Mouse (Mus musculus): ENCODE data around the gene Vwa5b1.

Vwa5b1 gene

DNA sequence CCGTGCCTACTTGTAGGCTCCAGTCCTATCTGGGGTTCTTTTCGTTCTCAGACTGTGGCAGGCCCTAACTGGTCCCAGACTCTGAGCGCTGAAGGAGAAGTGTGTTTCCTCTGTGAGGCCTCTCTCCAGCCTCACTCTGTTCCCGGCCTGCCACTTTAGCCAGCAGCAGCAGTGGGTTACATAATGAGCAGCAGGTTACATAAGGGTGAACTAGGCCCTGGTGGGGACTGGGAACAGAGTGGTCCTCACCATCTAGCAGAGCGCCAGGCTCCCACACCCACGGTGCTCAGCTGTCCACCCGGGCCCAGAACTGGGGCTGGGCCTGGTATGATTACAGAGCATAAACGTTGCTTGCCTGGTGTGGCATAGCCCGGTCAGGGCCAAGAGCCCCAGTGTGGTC is 110.9 kb downstream of the Vwa5b1 start:
- DNase-seq = no peak

DNA sequence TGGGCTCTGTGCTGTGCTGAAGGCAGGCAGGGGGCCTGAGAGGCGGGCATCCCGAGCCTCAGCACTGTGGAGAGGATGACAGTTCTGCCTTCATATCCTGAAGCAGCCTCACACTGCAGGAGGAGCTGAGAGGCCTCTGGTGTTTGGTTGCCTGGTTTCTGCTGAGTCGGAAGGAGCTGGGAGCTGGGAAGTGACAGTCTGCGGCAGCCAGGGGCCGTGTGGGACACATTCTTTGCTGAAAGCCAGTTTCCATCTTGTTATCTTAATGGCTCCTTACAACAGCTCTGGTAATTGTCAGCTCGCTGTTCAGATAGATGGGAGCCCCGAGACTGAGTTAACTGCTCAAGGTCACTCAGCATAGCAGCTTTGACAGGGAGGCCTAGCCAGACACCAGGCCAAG is 111.9 kb downstream of the Vwa5b1 start:
- peak; percentile 41 for DNase-seq

DNA sequence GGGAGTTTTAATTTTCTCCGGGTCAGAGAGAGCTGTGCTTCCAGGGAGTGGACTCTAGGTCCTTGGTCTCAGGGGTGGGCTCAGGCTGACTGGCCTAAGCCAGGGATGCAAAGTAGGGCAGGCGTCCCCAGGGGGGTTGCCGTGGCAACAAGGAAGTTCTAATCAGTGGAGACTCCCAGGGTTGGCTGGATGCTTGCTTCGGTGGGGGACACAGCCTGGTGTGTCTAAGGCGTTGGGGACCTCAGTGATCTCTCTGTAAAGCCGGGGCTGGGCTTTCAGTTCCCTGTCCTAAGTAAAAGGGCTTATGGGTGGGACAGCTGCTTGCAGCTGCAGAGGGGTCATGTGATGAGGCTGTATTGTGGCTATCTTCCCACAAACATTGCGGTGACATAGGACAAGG is 113.4 kb downstream of the Vwa5b1 start:
- DNase-seq = peak; percentile 72

DNA sequence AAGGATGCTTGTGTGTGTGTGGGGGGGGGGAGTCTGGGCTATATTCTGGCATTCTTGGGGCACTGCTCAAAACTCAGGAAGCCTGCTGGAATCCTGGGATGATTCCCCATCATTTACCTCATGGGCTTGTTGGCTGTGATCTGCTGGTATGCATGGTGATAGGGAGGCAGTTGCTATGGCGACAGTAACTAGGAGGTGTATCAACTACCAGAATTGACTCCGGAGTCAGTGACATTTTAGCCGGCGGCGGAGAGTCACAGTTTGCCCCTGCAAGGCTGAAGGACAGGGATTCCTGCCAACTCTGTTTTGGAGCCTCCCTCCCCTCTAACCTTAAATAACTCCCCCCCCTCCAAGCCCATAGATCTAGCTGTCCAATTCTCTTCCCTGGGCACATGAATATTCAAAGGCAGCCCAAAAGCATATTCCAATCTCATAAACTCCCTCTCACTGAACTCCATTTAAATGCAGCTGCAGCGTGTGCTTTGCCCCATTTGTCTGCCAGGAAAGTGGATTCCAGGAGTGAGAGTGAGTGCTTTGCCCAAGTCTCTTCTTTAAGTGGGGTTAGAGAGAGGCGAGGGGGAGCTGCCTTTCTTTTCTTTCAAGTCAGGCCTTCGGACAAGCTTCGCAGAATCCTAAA is 118.4 kb downstream of the Vwa5b1 start:
- peak; percentile 46 for DNase-seq

DNA sequence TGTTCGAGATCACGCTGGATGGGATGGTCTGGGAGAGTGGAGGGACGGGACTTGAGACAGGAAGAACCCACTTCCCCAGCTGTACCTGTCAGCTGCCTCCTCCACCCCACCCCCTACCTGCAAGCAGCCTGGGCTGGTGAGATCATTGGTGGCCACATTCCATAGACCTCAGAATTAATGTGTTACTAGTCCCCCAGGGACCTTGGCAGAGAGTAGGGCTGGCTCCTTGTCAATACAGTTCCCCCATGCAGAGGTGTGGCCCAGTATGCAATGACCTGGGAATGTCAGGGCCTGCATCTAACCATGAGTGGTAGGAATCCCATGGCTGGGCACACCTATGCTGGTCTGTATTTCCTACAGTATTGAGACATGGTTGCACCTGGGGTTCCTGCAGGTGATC is 119.2 kb downstream of the Vwa5b1 start:
- DNase-seq = peak; percentile 68
